8 mouse cellular contexts compared by ENCODE assay signal in genomic region chr11:98021565-98022252, GRCm38 (mm10). TPM values are rescaled to one million over a fixed set of nuclear protein-coding genes. Genes with fewer than 3 reads are reported as not detected.
DNase-seq lines count a peak whose midpoint lies in the region; ATAC-seq and TF ChIP-seq lines count a peak whose summit lies in the region.

No protein-coding gene starts in this region.

- DNase-seq in gastrocnemius, postnatal 4 days (ENCODE audit: low spot score in 2 of 2), result peak; percentile 24 to 47
- no peak for DNase-seq in gastrocnemius, adult 18-20 months (ENCODE audit: low spot score)
- peak; percentile 54 for DNase-seq in 3134 (ENCODE audit: extremely low read depth, insufficient read length, low spot score)
- peak; percentile 46 to 55 for DNase-seq in adrenal gland, postnatal 36 days
- peak; percentile 31 for DNase-seq in kidney, postnatal 14 days
- DNase-seq in midbrain, postnatal 0 days (ENCODE audit: low spot score), result peak; percentile 79

- peak overlapping the region; percentile 67 for H3K4me3 ChIP-seq in forebrain, embryonic 12.5 days (replicated peaks)
- H3K4me3 ChIP-seq in midbrain, postnatal 0 days (ENCODE audit: low read depth, low read length), result peak overlapping the region; percentile 96

- no peaks in the 10 kb centered on the region for H3K27me3 ChIP-seq in forebrain, embryonic 12.5 days
- no peaks in the 10 kb centered on the region for H3K27me3 ChIP-seq in midbrain, postnatal 0 days (ENCODE audit: insufficient read depth, low read length)

- peaks cover 14% of the 10 kb centered on the region for H3K36me3 ChIP-seq in forebrain, embryonic 12.5 days (replicated peaks)
- peaks cover 15% of the 10 kb centered on the region for H3K36me3 ChIP-seq in midbrain, postnatal 0 days (ENCODE audit: insufficient read depth, low read length)

- H3K9ac ChIP-seq in forebrain, embryonic 12.5 days, result peak overlapping the region; percentile 86
- peak overlapping the region; percentile 99 for H3K9ac ChIP-seq in midbrain, postnatal 0 days (replicated peaks; ENCODE audit: low read length, poor library complexity, severe bottlenecking)

- H3K4me2 ChIP-seq in forebrain, embryonic 12.5 days, result peak overlapping the region; percentile 81
- peak overlapping the region; percentile 81 for H3K4me2 ChIP-seq in midbrain, postnatal 0 days (ENCODE audit: low read depth, low read length, poor library complexity, severe bottlenecking)

- H3K4me1 ChIP-seq in forebrain, embryonic 12.5 days, result peaks cover 58% of the 10 kb centered on the region
- peaks cover 20% of the 10 kb centered on the region; the same call in 1 of the 2 replicates for H3K4me1 ChIP-seq in midbrain, postnatal 0 days (ENCODE audit: insufficient read depth, low read length)

- no peaks in the 10 kb centered on the region for H3K9me3 ChIP-seq in forebrain, embryonic 12.5 days
- no peaks in the 10 kb centered on the region for H3K9me3 ChIP-seq in midbrain, postnatal 0 days (ENCODE audit: low read length)

- no peak for TF ChIP-seq CTCF in midbrain, postnatal 0 days (IDR thresholded peaks at IDR 0.05)

- 3% methylated on average over 31 of the region's 34 CpGs for WGBS in forebrain, embryonic 12.5 days
- WGBS in midbrain, postnatal 0 days, result 5% methylated on average over 32 of the region's 34 CpGs

- ATAC-seq in forebrain, embryonic 12.5 days (ENCODE audit: low FRiP score), result no peak
- ATAC-seq in midbrain, postnatal 0 days (ENCODE audit: low FRiP score), result peak; percentile 32
- ATAC-seq in granulocyte monocyte progenitor cell, adult 5-6 weeks (replicated peaks; ENCODE audit: poor library complexity, severe bottlenecking), result no peak

- peak overlapping the region; percentile 92 for H3K27ac ChIP-seq in forebrain, embryonic 12.5 days
- H3K27ac ChIP-seq in midbrain, postnatal 0 days (ENCODE audit: low read depth, low read length), result peak overlapping the region; percentile 96

RNA-seq across cellular contexts. Expression of gene Cacnb1, which starts 1.1 kb away (rescaled TPM):
- 100 to 1,000 TPM; 240 to 241 TPM for total RNA-seq in gastrocnemius, postnatal 4 days (2021)
- total RNA-seq in gastrocnemius, adult 18-20 months (2021), result 100 to 1,000 TPM; 167 to 198 TPM
- 1 to 10 TPM; 6.9 to 8.4 TPM for total RNA-seq in adrenal gland, postnatal 36 days (2021)
- polyA plus RNA-seq in forebrain, embryonic 12.5 days (2016; fragmentation: Nextera tagmentation; extraction: Ambion mirVana), result 22.5 and 29.3 TPM in 2 replicates
- 89.1 and 96.4 TPM in 2 replicates for total RNA-seq in midbrain, postnatal 0 days (2014; rRNA removed)
- polyA plus RNA-seq in midbrain, postnatal 0 days (2015; fragmentation: Nextera tagmentation; extraction: Ambion mirVana), result 61.1 and 63.2 TPM in 2 replicates
- total RNA-seq in granulocyte monocyte progenitor cell, adult 5-6 weeks (2014; fragmentation: Nextera tagmentation), result 0.71 and 4.5 TPM in 2 replicates
- 0.56 and 0.77 TPM in 2 replicates for total RNA-seq in granulocyte monocyte progenitor cell, adult 5-6 weeks (2017)

RNA-seq across cellular contexts. Expression of gene Rpl19, which starts 4.8 kb away (rescaled TPM):
- total RNA-seq in gastrocnemius, postnatal 4 days (2021), result 1,000 to 10,000 TPM; 1,153 to 1,224 TPM
- 100 to 1,000 TPM; 457 to 462 TPM for total RNA-seq in gastrocnemius, adult 18-20 months (2021)
- total RNA-seq in adrenal gland, postnatal 36 days (2021), result 1,000 to 10,000 TPM; 1,174 to 1,217 TPM
- 737 and 747 TPM in 2 replicates for polyA plus RNA-seq in forebrain, embryonic 12.5 days (2016; fragmentation: Nextera tagmentation; extraction: Ambion mirVana)
- 597 and 686 TPM in 2 replicates for total RNA-seq in midbrain, postnatal 0 days (2014; rRNA removed)
- 591 and 620 TPM in 2 replicates for polyA plus RNA-seq in midbrain, postnatal 0 days (2015; fragmentation: Nextera tagmentation; extraction: Ambion mirVana)
- total RNA-seq in granulocyte monocyte progenitor cell, adult 5-6 weeks (2014; fragmentation: Nextera tagmentation), result 3,567 and 3,801 TPM in 2 replicates
- 1,586 and 1,858 TPM in 2 replicates for total RNA-seq in granulocyte monocyte progenitor cell, adult 5-6 weeks (2017)

RNA-seq across cellular contexts. Expression of gene Arl5c, which starts 25.7 kb away (rescaled TPM):
- total RNA-seq in gastrocnemius, postnatal 4 days (2021), result 1 to 10 TPM; 1.5 to 1.9 TPM
- under 1 TPM in 1 of 2 experiments, not detected in 1; 0.26 TPM for total RNA-seq in gastrocnemius, adult 18-20 months (2021)
- under 1 TPM; 0.76 to 0.92 TPM for total RNA-seq in adrenal gland, postnatal 36 days (2021)
- polyA plus RNA-seq in forebrain, embryonic 12.5 days (2016; fragmentation: Nextera tagmentation; extraction: Ambion mirVana), result 7.0 and 7.8 TPM in 2 replicates
- 1.1 and 2.9 TPM in 2 replicates for total RNA-seq in midbrain, postnatal 0 days (2014; rRNA removed)
- polyA plus RNA-seq in midbrain, postnatal 0 days (2015; fragmentation: Nextera tagmentation; extraction: Ambion mirVana), result 2.9 and 4.5 TPM in 2 replicates
- 11.0 and 15.7 TPM in 2 replicates for total RNA-seq in granulocyte monocyte progenitor cell, adult 5-6 weeks (2014; fragmentation: Nextera tagmentation)
- 2.9 and 6.1 TPM in 2 replicates for total RNA-seq in granulocyte monocyte progenitor cell, adult 5-6 weeks (2017)

RNA-seq across cellular contexts. Expression of gene Stac2, which starts 31.6 kb away (rescaled TPM):
- under 1 TPM; 0.54 to 0.60 TPM for total RNA-seq in gastrocnemius, postnatal 4 days (2021)
- total RNA-seq in gastrocnemius, adult 18-20 months (2021), result under 1 TPM; 0.14 to 0.16 TPM
- total RNA-seq in adrenal gland, postnatal 36 days (2021), result 1 to 10 TPM; 1.7 to 6.9 TPM
- polyA plus RNA-seq in forebrain, embryonic 12.5 days (2016; fragmentation: Nextera tagmentation; extraction: Ambion mirVana), result 1.6 TPM in 2 replicates
- 4.4 and 8.3 TPM in 2 replicates for total RNA-seq in midbrain, postnatal 0 days (2014; rRNA removed)
- 3.5 and 4.1 TPM in 2 replicates for polyA plus RNA-seq in midbrain, postnatal 0 days (2015; fragmentation: Nextera tagmentation; extraction: Ambion mirVana)
- total RNA-seq in granulocyte monocyte progenitor cell, adult 5-6 weeks (2014; fragmentation: Nextera tagmentation), result not detected in 2 replicates
- not detected in 2 replicates for total RNA-seq in granulocyte monocyte progenitor cell, adult 5-6 weeks (2017)

RNA-seq across cellular contexts. Expression of gene Plxdc1, which starts 35.5 kb away (rescaled TPM):
- 1 to 10 TPM; 7.1 to 7.6 TPM for total RNA-seq in gastrocnemius, postnatal 4 days (2021)
- total RNA-seq in gastrocnemius, adult 18-20 months (2021), result 1 to 10 TPM; 2.1 to 2.6 TPM
- total RNA-seq in adrenal gland, postnatal 36 days (2021), result 10 to 100 TPM in 1 of 2 experiments, 1 to 10 TPM in 1; 7.1 to 17.2 TPM
- 0.22 and 0.33 TPM in 2 replicates for polyA plus RNA-seq in forebrain, embryonic 12.5 days (2016; fragmentation: Nextera tagmentation; extraction: Ambion mirVana)
- 2.4 and 3.1 TPM in 2 replicates for total RNA-seq in midbrain, postnatal 0 days (2014; rRNA removed)
- polyA plus RNA-seq in midbrain, postnatal 0 days (2015; fragmentation: Nextera tagmentation; extraction: Ambion mirVana), result 4.9 and 5.6 TPM in 2 replicates
- 3.1 and 3.2 TPM in 2 replicates for total RNA-seq in granulocyte monocyte progenitor cell, adult 5-6 weeks (2014; fragmentation: Nextera tagmentation)
- 1.6 and 3.9 TPM in 2 replicates for total RNA-seq in granulocyte monocyte progenitor cell, adult 5-6 weeks (2017)
